Mouse (Mus musculus): ENCODE data around the gene Oprm1.

Gene Oprm1

DNA sequence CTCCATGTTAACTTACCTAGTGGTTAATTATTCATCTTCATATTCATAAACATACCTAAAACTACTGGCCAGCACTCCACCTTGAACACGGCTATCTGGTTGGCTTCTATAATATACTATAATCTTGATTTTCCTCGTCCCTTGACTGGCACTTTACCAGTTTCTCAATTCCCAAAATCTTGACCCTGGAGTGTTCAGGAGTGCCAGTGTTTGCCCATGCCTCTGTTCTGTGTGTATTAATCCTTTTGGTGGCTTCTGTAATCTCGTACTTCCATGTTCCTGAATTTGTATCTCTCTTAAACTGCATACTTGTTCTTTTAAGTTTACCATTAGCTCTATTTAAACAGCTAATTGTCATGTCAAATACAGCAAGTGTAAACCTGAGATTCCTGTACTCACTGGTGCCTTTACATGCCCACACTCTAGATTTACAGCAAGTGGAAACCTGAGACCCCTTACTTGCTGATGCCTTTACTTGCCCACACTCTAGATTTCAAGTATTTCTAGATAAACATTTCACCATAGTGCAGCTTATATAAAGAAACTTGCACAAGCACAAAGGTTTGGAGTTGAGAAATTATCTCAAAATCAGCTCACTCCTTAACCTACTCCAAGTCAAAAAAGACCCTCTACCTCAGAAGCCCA lies 138.5 kb downstream of the Oprm1 start:
- DNase-seq = no peak

DNA sequence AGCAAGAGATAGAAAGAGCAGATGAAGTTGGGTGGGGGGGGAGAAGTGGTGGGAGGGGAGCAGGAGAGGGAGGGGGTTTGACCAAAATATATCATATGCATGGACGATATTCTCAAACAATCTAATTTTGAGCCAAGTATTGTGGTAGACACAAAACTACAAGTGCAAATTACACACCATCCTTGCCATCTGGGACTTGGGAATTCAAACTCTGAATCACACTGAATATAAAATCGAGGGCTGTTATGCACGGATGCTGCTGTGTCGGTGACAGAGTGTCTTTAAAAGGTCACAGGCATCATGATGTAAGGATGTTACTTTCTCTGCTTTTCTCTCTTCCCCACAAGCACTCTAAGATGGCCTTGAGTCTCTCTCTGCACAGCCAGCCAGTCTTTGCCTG lies 141.8 kb downstream of the Oprm1 start:
- no peak for DNase-seq

GRCm38 (mm10) chr10:6901819-6902393 lies 143.6 kb downstream of the Oprm1 start:
- DNase-seq = peak; percentile 64

- no peak for DNase-seq
Observed at GRCm38 (mm10) chr10:6909763-6910162, 151.5 kb downstream of the Oprm1 start.

DNA sequence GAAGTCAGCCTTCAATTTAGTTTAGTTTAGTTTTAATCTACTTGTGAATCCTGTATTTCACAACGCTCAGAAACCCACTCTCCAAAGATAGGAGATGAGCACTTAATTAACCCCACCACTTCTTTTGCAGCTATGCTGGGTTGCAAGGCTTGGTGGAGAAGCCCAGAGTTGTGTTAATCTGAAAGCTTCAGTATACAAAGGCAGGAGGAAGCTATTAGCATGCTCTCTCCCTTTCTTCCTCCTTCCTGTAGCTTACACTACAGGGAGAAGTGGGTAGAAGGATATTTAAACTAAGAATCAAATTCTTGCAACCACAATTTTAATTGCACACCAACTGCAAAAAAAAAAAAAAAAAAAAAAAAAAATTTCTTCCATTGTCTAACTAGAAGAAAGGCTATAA lies 157.7 kb downstream of the Oprm1 start:
- no peak for DNase-seq

DNA sequence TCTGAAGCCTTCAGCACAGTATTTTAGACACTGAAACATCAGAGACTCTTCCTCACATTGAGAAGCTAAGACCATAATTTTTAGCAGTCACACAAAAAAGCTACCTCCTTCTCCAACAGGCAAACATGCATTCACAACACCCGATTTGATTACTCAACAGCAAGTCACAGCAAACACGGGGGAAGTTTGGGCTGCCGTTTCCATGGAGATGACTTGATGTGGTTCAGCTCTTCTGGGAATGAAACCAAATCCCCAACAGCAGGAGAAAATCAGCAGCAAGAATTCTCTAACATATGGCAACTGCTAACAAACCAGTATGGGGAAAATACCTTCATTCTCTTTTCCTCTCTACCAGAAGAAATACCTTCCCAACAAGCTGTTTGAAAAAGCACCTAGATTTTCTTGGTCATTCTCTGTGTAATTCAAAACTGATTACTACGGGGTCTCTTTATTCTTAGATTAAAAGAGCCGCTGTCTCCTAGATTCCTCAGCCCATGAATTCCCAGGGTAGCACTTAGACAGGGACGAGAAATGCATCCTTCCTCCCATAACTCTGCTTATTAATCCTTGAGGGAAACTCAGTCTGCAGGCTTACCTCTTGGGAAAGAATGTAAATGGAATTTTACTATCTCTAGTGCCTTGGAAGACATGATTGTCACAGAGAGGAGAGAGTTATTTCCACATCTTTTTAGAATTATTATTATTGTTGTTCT lies 158.4 kb downstream of the Oprm1 start:
- peak; percentile 92 for DNase-seq

DNA sequence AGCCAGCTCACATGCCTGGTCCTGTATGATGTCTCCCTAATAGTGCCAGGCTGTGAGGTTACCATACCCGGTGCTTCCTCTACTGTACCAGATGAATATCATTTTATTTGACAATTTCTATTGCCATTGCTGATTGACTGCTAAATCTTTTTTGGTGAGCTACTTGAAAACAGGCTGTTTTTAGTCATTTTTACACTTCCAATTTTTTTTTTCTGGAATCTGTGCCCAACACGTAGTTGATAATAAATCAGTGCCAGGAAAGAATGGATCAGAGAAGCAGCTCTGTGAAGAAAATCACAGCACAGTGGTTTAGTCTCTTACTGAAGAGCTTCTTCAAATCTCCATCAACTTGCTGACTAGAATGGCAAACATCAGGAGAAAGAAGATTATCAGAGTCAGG lies 168.4 kb downstream of the Oprm1 start:
- DNase-seq = no peak

GRCm38 (mm10) chr10:6927600-6928223 lies 169.4 kb downstream of the Oprm1 start:
- DNase-seq = no peak

DNA sequence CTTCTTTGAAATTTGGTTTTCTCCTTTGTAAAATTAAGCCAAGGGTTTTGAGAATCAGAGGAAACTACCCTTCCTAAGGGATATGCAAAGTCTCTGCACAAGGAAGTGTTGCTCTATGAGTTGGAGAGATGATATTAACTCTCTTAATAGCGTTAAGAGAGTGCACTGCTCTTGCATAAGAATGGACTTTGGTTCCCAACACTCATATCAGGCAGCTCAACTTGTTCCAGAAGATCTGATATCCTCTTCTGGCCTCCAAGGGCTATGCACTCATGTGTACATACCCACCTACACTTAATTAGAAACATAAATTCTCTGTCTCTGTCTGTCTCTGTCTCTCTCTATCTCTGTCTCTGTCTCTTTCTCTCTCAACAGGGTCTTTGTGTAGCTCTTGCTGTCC lies 170.6 kb downstream of the Oprm1 start:
- DNase-seq = no peak

DNA sequence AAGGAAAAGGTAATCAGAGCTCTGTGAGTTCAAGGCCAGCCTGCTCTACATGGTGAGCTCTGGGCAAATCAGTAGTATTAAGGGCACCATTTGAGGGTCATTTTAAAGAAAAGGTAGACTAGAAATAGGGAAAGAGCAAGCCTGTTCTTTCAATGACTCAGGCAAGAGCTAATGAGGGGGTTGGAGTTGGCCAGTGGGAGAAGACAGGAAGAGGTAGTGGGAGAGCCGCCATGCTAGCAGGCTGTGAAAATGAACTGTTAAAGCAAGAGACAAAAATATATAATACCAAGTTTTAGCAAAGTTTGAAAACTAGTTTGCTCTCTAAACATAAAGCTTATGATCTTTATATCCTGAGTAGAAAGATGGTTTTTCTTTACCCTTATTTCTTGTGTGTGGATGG lies 172.1 kb downstream of the Oprm1 start:
- no peak for DNase-seq

GRCm38 (mm10) chr10:6930889-6931288 lies 172.6 kb downstream of the Oprm1 start:
- DNase-seq = no peak

DNA sequence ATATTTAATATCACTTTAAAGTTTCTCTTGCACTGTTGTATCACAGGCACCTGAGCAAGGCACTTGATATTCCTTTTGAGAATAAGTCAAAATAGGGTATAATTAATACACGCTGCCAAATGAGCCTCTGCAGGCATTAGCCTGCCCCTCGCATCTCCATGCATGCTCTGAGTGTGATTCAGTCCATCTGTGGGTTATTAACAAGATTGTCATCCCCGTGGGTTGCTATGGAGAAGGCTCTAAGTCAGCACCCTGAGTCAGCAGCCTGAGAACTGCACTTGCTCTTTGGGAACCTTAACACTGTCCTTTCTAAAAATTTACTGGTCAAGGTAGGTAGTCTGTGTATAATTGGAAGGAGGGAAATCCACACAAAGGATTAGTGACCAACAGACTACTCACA lies 176.5 kb downstream of the Oprm1 start:
- no peak for DNase-seq

DNA sequence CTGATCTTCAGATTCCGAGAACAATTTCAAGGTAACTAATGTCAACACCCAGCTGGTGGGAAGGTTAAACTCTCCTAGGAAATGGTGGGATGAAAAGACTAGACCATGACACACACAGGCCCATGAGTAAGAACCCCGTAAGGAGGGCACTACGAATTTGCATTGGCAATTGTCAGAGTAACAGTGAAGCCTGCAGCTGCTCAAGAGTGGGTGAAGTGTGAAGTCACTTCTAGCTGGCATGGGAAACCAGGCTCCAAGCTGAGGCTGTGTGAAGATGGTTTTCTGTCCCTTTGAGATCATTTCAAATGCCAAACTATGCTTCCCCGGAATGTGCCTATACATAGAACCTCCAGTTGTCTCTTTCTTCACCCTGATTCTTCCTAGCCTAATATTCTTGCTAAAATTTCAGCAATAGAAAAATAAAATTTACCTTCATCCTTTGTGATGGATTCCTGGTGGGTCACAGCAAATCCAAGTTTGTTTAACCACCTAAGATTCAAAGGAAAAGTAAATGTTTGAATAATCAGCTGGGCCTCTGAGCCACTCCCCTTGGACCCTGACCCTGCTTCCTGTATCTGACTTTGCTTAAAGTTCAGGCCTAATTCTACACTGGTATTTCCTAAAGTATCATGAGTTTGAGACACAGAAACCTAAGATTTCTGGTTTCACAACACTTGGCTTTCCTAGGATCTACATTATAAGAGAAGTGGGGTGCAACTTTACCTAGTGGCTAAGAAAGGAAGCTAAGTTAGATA lies 178.5 kb downstream of the Oprm1 start:
- no peak for DNase-seq

- DNase-seq = no peak
Observed at GRCm38 (mm10) chr10:6953115-6953514, 194.8 kb downstream of the Oprm1 start.

DNA sequence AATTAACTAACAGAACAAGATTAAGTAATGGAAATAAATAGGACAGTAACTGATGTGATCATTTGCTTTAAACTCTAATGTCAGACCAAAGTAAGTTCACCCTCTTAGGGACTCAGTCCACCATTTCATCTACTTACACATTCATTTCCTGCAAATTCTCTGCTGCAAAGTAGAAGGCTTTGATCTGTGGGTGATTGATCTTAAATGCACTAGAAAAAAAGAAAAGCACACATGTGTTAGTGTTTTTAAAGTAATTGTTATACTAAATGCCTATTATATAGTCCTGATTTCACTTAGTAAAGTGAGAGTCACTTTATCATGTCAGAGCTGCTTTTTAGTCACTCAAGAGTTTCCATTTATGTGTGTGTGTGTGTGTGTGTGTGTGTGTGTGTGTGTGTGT lies 196.2 kb downstream of the Oprm1 start:
- no peak for DNase-seq

DNA sequence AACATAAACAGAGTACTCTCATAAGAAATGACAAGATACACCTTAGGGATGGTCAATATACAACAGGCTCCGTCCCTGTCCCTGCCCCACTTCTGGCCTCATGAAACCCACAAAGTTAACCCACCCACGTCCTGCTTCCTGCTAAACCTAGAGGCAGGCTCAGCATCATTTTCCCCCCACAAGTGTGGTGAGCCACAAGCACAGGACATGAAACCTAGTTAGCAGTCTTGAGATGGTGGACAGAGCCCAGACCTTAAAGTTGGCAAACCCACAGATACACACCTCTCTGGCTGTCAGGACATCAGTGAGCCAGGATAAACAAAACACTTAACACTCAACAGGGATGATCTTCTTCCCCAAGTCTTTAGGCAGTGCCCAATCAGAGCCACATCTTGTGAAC lies 198.1 kb downstream of the Oprm1 start:
- no peak for DNase-seq

DNA sequence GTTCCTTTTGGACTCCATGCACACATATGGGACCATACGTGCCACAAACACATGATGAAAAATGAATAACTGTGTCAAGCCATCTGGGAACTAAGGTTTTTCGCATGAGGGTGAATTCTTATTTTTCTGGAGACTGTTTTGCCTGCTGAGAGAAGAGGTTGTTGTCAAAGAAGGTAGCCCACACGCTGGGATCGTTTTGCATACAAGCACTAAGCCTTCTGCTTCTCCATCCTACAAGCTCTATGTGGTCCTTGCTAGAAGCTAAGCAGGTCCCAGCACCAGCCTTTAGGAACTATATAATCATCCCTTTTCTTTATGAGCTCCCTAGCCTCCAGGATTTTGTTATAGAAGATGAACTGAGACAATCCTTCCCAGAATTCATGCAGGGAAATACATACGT lies 200.5 kb downstream of the Oprm1 start:
- DNase-seq = no peak

DNA sequence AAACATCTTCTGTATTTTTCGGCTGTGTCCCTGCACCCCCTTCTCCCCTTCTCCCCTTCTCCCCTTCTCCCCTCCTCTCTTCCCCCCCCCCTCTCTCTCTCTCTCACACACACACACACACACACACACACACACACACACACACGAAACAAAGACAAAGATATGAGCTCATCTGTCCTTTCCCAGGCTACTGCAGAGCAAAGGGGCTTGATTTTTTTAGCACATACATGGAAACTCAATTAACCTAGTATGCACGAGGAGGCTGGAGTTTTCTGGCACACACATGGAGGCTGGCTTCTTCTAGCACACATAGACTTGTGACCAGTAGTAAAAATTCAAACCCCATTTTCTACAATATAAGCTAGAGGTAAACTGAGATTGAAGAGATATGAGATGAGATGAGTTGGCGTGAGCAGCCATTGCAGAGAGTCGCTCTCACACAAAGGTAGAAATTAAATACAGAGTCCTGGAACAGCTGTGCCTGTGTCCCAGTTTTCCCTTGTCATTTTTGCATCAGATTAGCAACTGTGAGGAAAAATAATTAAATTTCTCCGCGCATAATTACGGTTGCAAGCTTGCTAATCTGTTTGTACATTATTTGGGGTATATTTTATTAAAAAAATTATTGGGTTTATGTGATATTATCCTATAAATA lies 209.4 kb downstream of the Oprm1 start:
- no peak for DNase-seq

GRCm38 (mm10) chr10:6968334-6968733 lies 210.0 kb downstream of the Oprm1 start:
- no peak for DNase-seq

DNA sequence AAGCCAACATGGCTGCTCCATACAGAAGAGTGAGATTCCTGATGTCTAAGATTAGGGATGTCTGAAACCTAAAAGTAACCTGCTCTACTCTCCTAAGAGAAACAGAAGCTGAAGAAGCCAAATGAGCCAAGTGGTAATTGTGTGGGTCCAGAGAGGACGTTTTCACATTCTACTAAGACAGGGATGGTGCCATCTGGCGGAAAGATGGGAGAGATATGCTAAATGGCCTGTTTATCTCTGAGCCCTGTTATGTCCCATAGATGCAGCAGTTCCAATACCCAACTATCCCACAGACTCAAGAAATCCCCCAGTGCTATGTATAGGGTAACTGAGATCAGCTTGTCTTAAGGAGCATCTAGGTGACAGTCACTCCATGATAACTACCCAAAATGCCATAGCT lies 219.5 kb downstream of the Oprm1 start:
- DNase-seq = peak; percentile 74

DNA sequence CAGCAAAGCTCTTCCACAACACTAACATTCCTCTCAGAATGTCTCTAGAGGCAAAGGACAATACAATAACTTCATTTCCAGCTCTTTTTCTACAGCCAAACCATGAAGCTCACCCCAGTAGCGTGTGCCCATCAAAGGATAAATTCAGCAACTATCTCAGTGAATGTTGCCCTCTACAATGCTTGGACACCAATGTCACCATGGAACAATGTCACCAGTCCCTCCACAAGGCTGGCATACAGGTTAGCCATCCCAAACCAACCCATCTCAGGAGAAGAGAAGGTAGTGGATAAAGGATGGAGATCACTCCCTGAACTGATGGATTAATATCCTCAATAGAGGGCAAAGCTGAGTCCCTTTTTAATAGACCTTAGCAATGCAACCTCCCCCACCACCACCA lies 220.4 kb downstream of the Oprm1 start:
- peak; percentile 60 for DNase-seq

GRCm38 (mm10) chr10:6979216-6979615 lies 220.9 kb downstream of the Oprm1 start:
- peak; percentile 88 for DNase-seq

DNA sequence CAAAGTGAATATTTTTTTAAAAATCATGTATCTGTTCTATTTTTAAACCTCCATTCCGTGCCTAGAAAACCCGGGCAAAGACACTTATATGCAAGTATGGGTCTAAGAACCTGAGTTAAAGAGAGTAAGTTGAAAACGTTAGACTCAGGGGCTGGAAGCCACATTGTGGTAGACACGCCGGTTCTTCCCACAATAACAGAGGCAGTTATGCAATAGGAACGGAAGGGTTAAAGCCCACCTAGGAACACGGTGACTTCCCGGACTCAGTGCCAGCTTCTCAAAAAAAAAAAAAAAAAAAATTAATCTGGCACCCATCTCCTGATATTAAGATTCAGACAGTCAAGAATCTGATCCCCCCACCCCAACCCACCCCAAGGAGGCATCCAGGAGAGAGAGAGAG lies 221.5 kb downstream of the Oprm1 start:
- DNase-seq = peak; percentile 64
